Mouse (Mus musculus): ENCODE data around the gene Nlrp10. TPM values are rescaled to one million over a fixed set of nuclear protein-coding genes. Genes with fewer than 3 reads are reported as not detected.

Nlrp10 gene
- under 1 TPM in 1 of 2 experiments, not detected in 1; 0.19 TPM for polyA plus RNA-seq (2017; shearing (Covaris generic))

DNA sequence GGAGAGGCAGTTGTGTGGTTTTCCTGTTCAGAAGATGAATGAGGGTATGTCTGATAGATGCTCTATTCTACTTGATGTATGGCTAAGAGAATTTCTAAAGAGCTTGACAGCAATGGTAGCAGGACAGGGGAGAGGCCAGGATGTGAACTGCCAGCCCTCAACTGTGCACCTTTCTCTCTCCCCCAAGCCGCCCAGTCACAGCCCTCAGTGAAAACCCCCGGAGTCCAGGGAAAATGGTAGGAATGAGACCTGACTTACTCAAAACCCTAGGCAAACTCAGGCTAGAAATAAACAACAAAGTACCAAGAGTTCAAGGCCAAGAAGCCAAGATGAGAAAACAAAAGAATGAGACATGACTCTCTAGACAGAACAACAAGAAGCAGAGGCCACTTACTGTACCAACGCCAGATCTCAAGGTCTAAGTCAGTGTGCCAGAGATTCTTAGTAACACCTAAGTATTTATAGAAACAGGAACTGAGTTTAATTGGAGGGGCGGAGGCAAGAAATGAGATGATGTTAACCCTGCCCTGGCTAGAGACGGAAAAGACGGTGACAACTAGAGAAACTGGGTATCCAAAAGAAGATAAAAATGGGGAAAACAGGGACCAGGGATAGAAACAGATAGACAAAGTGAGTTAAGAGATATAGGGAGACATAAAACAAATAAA is at the start of gene Nlrp10:
Nlrp10 (minus strand) TSS at position 453 of the 668 bp plus-strand sequence.

DNA sequence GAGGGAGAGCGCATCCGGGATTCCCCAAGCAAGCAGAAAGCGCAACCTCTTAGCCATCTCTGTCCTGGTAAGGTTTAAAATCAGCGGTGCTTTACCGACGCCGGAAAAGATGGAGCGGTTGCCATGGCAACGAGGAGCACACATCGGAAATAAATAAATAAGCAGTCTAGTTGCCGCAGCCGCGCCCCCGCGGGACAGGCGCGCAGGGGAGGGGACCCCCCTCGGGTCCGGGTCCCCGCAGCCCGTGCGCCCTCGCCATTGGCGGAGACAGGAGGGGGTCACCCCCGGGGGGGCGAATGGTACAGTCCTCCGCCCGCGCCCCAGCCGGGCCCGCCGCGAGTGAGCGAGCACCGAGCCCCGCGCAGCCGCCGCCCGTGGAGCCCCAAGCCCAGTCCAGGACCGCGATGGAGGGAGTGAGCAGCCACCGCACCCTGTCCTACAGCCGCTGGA is 20.4 kb upstream of the Nlrp10 start, which contains the start of gene Tub:
Tub (plus strand) TSS at position 27 of the 450 bp plus-strand sequence.

DNA sequence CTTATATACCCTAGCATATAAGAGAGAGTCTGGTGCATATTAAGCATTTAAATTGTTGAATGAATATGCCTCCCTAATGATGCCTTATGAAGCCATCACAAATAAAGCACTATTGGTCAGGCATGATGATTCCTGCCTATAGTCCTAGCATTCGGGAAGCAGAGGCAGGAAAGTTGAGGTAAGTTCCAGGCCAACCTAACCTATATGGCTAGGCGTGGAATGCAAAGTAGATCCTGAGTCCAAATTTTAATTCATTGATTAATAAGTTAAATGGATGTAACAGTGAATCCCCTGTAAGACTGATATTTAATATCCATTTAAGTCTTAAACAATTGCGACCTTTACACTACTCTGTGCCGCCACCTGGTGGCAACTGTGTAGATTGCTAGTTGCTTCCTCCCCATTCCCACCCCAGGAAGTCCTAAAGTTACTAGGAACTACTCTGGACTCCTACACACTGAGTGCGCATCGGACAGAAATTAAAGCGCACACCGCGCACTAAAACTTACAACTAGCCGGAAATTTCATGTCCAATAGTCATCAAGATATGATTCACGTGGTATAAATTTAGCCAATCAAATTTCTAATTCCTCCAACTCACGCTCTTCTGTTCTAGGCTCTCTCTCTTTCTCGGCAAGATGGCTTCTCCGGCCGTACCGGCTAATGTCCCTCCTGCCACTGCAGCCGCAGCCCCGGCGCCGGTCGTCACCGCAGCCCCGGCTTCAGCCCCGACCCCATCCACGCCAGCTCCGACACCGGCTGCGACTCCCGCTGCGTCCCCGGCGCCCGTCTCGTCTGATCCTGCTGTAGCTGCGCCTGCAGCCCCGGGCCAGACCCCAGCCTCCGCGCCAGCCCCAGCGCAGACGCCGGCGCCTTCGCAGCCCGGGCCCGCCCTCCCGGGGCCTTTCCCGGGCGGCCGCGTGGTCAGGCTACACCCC is 4.1 kb upstream of the Nlrp10 start, which contains the start of gene Eif3f:
Eif3f (plus strand) TSS at position 624 of the 938 bp plus-strand sequence.

DNA sequence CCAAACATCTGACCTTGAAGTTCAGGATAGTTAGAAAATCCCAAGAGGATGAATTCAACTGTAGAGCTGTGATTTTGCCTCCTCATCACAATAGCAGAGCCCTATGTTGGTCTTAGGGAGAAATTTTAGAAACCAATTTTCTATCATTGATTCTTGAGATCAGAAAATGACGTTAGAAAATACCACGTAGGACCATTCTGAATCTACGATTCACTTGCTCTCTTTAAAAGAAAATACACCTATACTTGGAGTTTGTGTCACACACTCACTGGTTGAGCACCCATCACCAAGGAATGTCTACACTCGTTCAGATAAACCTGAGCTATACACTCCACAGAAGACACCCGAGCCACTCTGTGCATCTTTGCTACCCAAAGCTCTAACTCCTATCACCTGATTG is 35.7 kb downstream of the Nlrp10 start, which contains the start of gene Olfr519:
Olfr519 (minus strand) TSS at position 101 of the 400 bp plus-strand sequence.

DNA sequence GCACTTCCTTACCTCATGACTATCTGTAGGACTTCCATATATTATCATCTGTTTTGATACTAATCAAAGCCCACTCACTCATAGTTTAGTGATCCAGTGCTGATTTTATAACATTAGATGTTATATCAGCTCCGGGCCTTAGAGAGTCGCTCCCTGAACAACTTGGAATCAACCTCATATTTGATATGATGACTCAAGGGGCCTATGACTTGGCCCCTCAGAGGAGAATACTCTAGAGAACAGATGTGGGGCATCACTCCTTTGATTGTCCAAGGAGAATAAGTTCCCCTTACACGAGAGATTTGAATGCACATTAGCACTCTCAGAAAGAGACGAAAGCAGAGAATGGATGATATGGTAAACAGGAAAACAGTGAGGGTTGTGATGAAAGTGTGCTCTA is 45.1 kb downstream of the Nlrp10 start, which contains the start of gene Olfr518:
Olfr518 (minus strand) TSS at position 101 of the 400 bp plus-strand sequence.

DNA sequence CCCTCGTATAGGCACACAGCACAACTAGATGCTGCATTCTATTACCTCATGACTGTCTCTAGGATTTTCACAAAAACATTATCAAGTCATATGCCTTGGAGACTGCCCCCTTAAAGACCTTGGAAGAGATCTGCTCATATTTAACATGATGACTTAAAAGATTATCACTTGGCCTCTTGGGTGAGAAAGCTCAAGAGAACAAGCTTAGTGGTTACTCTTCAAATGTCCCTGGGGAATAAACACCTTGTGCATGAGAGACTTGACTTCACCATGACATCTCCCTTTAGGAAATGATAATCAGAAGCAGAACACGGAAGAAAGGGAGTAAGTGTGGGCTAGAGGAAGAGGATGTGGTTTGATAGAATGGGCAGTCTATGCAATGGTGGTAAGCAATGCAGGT is 57.7 kb downstream of the Nlrp10 start, which contains the start of gene Olfr517:
Olfr517 (minus strand) TSS at position 101 of the 400 bp plus-strand sequence.

Other genes starting within 250 kb of the Nlrp10 start
- gene Olfr512, start 216.9 kb downstream of the Nlrp10 start, polyA plus RNA-seq (2017; shearing (Covaris generic)): not detected
- under 1 TPM in 1 of 2 experiments, not detected in 1; 0.18 TPM for gene Olfr513, start 179.2 kb downstream of the Nlrp10 start, polyA plus RNA-seq (2017; shearing (Covaris generic))
- not detected for gene Olfr514, start 104.2 kb downstream of the Nlrp10 start, polyA plus RNA-seq (2017; shearing (Covaris generic))
- gene Olfr516, start 79.6 kb downstream of the Nlrp10 start, polyA plus RNA-seq (2017; shearing (Covaris generic)): not detected
- gene Olfr517, start 57.8 kb downstream of the Nlrp10 start, polyA plus RNA-seq (2017; shearing (Covaris generic)): not detected
- gene Olfr518, start 45.2 kb downstream of the Nlrp10 start, polyA plus RNA-seq (2017; shearing (Covaris generic)): under 1 TPM; 0.24 to 0.43 TPM
- gene Olfr519, start 35.8 kb downstream of the Nlrp10 start, polyA plus RNA-seq (2017; shearing (Covaris generic)): not detected
- gene Eif3f, start 4.2 kb upstream of the Nlrp10 start, polyA plus RNA-seq (2017; shearing (Covaris generic)): 100 to 1,000 TPM; 128 to 134 TPM
- 1 to 10 TPM; 1.3 to 2.2 TPM for gene Tub, start 20.2 kb upstream of the Nlrp10 start, polyA plus RNA-seq (2017; shearing (Covaris generic))
- 1 to 10 TPM in 1 of 2 experiments, under 1 TPM in 1; 0.89 to 3.2 TPM for gene Ric3, start 153.2 kb upstream of the Nlrp10 start, polyA plus RNA-seq (2017; shearing (Covaris generic))
- not detected for gene Lmo1, start 245.0 kb upstream of the Nlrp10 start, polyA plus RNA-seq (2017; shearing (Covaris generic))

All from inflammation-experienced regulatory T-cells (primary cell).